Mouse (Mus musculus) kidney, adult 10 weeks (tissue): ENCODE results near the gene Olfr164. TPM values are rescaled to one million over a fixed set of nuclear protein-coding genes. Genes with fewer than 3 reads are reported as not detected.

Experiments
- polyA plus RNA-seq: library from polyadenylated mRNA; stranded (reverse); fragments of 350-450 nt; fragmentation: Illumina TruSeq; extraction: RNeasy Lipid Tissue Mini Kit (QIAGEN cat#74804); gene quantifications from one replicate; pipeline ENCODE4 v1.2.3, GENCODE M21; 2014; ENCODE audit warnings: low read depth, low replicate concordance

Olfr164 gene
- not detected for polyA plus RNA-seq

DNA sequence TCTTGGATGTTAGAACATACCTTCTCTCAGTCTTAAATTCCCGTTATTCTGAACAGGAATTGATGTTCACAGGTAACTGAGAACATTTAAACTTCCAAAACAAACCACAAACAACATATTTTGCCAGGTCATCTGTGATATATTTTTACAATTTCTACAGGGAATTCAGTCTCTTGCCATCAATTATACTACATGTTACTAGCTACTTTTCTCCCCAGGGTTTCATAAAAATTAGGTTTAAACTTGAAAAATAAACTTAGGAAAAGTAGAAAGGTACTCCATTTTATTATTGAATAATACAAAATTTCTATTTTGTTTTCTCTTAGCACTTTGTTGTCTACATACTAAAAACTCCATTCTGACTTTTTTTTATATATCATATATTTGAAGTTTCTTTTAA lies at the start of gene Olfr164:
Gene Olfr164 (minus strand): TSS at position 101 of the 400 bp plus-strand sequence.

Other genes starting within 250 kb of the Olfr164 start
- not detected for gene Olfr165, start 109.1 kb upstream of the Olfr164 start, polyA plus RNA-seq
- gene Olfr166, start 169.6 kb upstream of the Olfr164 start, polyA plus RNA-seq = not detected
- not detected for gene Olfr167, start 208.2 kb upstream of the Olfr164 start, polyA plus RNA-seq
- gene Olfr168, start 221.5 kb upstream of the Olfr164 start, polyA plus RNA-seq = not detected